Mouse (Mus musculus) adrenal gland, adult (tissue): ENCODE data around the gene Cmbl.
A peak's percentile ranks its signal among the peaks of the same experiment; 100 is the strongest.
"Not testable (repeated sequence)": the region's sequence is repeated elsewhere in the genome, so short reads cannot be mapped to it uniquely, and the experiment has no call there.

ENCODE experiments used
- DNase-seq, 2 experiments: peaks; one replicate each; pipeline ENCODE4 v3.0.0; 2022 to 2023; ENCODE audit warnings: low spot score in 1 of 2; ENCODE audit not compliant: inconsistent age in 2 of 2

Gene Cmbl

DNA sequence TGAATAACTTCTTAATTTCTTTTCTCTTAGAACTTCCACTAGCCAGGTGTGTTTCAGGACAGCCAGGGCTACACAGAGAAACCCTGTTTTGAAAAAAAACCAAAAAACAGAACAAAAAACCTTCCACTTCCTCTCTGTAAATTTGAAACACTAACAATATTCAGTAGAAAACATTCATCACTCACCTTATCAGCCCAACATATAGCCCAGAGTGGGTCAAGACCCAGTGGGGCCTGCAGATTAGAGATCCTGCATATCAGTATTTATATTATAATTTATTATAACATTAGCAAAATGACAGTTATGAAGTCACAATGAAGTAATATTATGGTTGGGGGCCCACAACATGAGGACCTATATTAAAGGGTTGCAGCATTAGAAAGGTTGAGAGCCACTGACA lies 8.5 kb downstream of the Cmbl start:
- DNase-seq = no peak

DNA sequence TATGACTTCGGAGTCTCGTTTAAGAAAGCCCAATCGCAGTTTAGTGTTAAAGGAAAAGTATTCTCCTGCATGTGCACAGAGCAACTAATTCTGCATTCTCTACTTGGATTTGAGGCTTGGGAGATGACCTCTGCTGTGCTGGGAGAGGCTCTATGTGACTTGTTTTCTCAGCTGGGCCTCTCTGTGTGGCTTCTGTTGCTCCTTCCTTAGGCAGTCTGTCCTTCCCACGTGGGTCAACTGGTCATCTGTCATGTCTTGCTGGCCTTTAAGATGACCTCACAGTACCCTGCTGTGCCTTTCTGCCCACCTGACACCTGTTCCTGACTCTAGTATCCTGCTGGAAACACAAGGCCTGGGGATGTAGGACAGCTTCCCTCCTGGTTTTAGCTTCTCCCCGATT lies 10.9 kb downstream of the Cmbl start:
- peak in 1 of 2 experiments; percentile 64 for DNase-seq

DNA sequence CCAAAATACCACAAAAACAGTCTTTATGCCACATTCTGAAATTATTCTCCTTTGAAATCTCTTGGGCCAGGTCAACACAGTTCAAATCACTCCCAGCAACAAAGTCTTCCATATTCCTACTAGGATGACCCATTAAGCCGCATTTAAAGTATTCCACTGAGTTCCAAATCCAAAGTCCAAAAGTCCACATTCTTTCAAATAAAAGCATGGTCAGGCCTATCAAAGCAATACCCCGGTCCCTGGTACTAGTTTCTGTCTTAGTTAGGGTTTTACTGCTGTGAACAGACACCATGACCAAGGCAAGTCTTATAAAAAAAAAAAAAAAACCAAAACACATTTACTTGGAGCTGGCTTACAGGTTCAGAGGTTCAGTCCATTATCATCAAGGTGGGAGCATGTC lies 15.9 kb downstream of the Cmbl start:
- not testable (repeated sequence) for DNase-seq

DNA sequence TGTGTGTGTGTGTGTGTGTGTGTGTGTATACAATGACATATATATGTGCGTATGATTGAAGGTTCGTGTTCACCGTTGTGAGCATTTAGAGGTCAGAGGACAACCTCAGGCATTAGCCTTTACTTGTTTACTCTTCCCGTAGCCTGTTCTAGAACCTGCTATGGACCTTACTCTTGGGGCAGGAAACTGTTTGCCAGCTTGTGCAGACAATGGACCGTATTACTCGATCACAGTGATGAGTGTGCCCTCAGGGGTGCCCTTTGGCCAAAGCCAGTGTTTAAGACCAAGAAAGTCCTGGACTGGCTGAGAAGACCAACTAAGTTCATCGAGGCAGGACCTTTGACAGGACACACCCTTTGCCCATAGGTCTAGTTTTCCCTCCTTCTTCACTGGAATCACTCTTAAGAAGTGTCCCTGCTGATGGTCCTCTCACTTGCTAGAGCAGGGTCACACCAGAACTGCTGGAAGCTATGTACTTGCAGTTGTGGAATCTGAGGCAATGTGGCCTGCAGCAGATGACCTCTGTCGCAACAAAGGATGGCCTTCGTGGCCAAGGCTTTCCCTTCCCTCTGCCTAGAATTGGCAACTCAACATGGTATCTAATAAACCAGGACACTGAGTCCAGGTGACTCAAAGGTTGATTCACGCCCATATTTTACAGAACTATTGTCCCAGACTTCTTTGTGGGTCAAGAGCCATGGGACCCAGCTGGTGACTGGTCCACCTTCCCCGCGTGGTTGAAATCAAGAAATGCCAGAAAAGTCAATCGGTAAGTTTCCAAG lies 18.3 kb downstream of the Cmbl start:
- DNase-seq = peak; percentile 82 to 94

DNA sequence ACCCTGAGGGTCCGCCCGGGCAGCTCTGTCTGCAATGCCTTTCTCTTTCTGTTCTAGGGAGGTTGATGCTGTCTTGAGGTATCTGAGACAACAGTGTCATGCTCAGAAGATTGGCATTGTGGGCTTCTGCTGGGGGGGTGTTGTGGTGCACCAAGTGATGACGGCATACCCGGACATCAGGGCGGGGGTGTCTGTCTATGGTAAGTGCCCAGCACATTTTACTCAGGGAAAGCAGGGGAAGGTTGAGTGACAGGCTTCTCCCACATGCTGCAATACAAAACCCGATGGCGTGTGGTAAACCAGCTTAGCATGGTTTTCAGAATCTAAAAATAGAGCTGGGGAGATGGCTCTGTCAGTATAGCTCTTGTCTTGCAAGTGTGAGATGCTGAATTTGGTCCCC lies 20.0 kb downstream of the Cmbl start:
- no peak for DNase-seq

DNA sequence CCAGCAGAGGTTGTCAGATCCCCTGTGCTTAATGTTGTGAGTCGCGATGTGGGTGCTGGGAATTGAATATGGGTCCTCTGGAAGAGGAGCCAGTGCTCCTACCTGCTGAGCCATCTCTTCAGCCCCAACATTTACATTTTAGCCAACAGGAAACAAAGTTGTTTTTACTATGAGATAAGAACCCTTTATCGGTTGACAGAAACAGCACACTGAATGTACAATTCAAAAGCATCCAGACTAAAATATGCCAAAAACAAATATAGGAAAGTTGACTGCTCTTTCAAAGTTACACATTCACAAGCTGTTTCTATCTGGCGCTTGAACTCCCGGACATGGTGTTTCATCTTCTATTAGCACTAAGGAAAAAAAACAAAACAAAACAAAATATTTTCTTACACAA lies 20.9 kb downstream of the Cmbl start:
- DNase-seq = no peak

DNA sequence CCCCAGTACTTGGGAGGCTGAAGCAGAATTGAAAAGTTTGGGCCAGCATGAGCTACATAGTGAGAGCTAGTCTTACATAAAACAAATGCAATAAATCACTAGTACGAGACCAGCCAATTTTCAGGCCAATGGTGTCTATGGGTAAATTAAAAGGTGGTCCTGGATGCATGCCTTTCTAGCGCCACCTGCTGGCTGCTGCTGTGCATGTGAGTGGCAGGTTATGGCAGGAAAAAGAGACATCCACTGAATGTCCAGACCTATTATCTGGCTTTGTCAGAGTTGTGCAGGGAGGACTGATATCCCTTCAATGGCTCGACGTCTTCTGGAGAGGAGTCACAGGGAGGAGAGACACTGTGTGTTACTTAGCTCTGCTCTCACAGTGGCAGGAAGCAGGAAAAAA lies 21.3 kb downstream of the Cmbl start:
- DNase-seq = peak; percentile 85 to 96

DNA sequence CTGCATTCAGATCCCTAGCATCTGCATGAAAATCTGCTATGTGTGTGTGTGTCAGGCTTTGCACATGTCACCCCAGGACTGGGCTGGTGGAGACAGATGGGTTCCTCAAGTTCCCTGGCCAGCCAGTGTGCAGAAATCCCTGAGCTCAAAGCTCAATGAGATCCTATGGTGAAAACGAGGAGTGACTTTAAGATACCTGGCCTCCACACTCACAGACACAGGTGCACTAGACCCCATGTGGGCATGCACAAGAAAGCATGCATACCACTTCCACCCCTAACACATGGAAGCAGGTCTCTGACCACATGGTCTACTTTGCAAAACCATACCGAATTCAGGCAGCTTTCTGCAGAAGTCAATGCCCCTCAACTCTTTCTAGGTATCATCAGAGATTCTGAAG lies 22.6 kb downstream of the Cmbl start:
- DNase-seq = no peak

DNA sequence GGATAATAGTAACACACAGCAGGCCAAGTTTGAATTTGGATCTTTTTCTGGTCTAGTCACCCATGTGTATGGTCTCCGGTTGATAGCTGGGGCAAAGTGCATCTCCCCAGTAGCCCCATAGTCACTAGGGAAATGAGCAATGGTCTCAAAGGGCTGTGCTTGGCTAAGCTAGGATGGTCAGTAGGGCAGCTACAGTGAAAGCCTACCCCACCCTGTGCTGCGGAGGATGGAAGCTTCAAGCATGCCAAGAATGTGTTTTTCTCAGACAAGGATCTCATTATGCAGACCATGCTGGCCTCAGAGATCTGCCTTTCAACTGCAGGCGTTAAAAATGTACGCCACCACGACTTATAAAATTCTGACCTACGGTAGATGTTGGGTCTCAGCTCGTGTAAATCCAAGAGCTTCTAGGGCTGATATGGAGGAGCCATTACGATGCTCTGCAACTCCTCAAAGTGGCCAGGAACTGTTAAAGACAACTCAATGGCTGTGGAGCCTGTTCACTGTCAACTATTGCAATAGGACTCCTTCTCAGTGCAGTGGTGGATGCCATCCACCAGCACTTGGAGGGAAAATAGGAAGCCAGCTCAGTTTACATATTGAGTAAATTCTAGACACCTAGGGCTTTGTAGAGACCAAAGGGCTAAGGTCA lies 23.9 kb downstream of the Cmbl start:
- peak in 1 of 2 experiments; percentile 48 for DNase-seq

DNA sequence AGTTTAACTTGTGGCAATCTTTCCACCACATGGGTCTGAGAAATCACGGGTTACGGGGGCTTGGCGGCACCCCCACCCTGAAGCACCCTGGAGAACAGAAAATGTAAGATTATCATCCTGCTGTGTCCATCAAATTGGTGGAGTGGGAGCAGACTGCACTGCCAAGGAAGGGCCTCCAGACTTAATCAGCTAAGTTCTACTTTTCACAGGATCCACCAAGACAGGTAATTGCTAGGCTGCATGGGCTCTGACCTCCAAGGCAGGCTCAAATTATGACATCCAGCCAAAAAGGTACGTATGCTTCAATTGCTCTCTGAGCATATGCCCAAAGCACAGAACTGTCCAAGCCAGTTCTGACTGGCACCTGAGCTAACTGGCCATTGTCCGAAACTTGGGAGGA lies 25.0 kb downstream of the Cmbl start:
- no peak for DNase-seq

DNA sequence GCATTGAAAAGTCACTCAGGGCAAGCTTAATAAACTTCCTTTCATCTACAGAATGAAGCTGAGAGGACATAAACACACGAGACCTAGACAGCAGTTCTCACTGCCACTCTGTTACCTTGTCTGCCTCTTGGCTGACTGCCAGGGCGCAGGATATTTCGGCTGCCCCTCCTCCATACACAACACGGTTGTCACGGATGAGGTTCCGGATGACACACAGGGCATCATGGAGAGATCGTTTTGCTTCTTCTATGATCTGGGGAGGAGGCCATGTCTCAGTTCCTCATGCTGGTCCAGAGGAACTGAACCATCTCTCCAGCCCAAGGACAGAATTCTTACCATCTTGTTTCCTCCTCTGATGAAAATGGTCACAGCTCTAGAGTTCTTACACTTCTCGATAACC lies 27.3 kb downstream of the Cmbl start:
- DNase-seq = peak in 1 of 2 experiments; percentile 54

DNA sequence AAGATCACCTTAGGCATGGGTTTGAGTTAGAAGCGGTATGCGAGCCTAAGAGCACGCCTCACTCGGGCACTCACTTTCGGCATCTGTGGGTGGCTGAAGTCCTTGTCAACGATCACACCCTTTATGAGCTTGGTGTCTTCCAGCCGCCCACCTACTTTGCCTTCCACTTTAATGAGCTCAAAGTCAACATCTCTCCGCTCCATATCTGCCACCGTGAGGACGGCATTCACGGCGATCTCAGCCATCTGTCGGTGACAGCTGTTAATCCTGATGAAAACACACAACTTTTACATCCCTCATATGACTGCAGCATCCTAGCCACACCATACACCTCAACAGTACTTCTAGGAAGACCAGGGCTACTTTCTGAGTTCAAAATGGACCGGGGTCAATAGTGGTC lies 29.1 kb downstream of the Cmbl start:
- DNase-seq = no peak

DNA sequence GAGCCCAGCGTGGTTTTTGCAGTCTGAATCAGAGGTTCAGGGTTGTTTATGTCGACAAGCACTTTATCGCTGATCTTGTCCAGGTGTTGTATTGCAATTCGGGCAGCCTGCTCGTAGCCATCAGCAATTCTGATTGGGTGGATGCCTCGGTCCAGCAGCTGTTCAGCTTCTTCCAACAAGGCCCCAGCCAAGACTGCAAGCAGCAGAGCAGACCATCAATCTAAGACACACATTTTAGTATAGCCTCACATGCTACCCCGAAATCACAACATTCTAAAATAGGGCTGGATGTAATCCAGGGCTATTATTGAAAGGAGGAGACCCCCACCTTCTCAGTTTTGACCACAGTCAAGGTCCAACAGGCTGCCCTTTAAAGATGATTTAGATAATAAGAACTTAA lies 30.5 kb downstream of the Cmbl start:
- no peak for DNase-seq

DNA sequence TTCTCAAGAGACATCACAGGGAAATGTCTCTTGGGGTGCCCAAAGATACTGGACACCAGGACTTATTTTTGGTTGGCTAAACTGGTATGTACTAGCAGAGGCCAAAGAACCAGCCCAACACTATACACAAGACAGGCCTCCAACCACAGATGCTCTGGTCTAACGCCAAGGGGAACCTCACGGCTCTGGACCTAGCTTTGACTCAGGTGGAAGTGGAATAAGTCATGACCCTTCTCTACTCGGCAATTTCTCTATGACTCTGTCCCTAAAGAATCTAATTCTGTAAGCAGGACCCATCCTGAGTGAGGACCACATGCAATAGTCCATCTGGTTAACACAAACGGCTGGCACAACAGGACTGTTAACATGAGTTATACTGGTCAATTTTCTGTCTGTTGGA lies 34.6 kb downstream of the Cmbl start:
- peak in 1 of 2 experiments; percentile 51 for DNase-seq

DNA sequence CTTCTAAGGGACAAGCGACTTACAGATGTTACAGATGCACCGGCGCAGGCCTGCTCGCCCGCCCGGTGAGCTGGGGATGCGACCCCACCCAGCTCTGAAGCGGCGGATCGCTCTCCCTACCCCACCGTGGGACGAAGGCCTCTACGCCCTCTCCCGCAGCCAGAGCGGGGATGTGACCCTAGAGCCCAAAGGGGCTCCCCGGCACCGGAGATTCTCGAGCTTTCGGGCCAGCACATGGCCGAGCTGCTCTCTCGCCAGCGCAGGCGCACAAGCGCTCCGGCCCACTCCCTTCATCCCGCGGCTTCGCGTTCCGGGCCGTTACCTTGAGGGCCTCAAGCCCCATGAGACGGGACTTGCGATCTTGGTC lies 36.1 kb downstream of the Cmbl start:
- DNase-seq = no peak

DNA sequence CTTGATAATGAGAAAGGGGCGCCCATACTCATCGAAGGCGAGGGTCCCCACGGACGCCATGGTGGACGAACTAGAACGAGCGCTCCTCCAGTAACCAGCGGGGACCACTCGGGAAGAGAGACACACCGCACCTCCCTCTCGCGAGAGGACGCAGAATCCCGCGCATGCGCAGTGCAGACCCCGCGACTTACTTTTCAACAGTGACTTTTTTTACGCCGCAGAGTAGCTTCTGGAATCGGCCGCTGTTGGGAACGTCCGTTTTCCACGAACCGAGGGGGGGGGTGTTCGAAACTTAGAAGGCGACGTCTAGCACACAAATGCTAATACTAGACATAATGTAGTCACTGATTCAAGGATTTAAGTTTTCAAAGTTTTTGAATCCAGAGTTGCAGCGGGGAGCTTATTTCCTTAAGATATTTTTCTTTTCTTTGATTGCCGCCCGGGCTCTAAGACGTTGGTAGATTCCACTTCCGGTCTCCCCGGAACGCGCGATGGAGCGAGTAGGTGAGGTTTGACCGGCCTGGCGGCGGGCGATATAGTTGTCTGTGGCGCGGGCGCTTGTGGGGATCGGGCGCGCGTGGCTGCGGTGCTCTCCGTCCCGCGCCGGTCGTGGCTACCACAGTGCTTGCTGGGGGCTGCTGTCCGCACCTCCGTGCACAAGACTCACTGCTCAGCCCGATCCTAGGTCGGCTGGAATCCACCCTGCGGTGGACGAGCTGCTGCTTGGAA lies 36.6 kb downstream of the Cmbl start, which contains the start of the genes Cct5 and Fam173b:
Gene Cct5, minus strand, starts transcription at position 159 of the 729 bp plus-strand sequence.
Gene Fam173b, plus strand, starts transcription at position 207 of the 729 bp plus-strand sequence.
- peak; percentile 98 to 100 for DNase-seq

DNA sequence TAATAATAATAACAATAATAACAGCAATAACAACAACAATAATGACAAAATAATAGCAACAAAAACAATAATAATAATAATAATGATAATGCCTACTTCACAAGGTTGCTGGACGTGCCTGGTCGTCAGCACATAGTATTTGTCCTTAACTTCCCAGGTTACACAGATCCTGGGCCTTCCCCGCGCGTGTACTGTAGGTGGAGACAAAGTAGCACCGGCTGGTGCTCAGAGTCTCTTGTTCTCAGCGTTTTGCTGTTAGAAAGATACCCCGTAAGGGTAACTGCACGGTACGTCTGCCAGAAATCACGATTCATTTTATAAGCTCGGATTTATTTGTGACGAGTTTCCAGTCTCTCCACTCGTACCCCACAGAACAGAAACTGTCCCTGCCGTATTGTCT lies 37.2 kb downstream of the Cmbl start:
- peak; percentile 65 to 84 for DNase-seq

DNA sequence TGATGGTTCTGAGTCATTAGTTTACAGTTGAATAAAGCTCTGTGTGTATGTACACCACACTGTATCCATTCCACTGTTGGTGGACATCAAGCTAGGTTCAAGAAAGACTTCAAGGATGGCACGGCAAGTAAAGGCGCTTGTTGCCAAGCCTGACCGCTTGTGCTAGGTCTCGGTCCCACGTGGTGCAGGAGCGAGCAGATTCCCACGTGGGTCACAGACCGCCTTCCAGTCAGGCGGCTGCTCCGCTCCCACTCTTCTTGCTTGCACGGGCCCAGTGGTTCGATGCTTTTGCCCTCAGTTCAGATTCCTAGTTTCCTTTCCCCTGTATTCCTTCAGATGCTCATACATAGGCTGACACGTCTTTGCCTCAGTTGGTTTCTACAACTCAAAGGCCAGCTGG lies 37.9 kb downstream of the Cmbl start:
- no peak for DNase-seq

DNA sequence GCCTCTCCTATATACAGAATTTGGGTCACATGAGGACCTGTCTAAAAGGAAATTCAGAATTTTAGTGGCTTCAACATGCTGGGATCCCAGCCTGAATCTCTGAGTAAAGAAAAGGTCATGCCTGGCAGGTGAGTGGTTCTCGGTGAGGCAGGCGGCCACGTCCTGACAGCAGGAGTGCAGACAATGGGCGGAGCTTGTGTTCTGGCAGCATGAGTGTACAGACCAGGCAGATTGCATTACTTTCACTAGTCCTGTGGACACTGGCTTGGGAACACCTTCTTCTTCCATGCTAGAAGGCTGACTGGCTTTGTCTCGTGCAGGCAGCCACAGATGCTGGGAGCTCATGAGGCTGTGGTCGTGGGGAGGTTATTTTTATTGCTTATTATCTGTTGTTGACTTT lies 41.6 kb downstream of the Cmbl start:
- DNase-seq = peak in 1 of 2 experiments; percentile 58

DNA sequence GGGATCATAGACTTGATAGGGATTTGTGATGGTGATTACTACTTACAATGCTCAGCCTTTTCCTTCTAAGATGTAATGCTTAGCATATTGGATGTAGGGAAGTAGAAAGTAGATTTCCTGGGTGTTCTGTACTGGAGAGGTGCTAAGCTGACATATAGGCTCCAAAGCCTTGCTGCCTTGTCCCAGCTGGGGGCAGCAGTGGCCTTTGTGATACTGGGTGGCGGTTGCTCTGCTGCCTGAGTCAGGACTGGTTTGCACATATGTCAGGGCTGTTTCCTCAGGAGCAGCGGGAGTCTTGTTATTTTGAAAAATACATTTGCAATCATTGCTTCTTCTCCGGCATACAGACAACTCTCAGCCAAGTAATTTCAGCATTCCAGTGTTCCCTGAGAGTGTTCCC lies 45.8 kb downstream of the Cmbl start:
- peak; percentile 64 to 85 for DNase-seq

DNA sequence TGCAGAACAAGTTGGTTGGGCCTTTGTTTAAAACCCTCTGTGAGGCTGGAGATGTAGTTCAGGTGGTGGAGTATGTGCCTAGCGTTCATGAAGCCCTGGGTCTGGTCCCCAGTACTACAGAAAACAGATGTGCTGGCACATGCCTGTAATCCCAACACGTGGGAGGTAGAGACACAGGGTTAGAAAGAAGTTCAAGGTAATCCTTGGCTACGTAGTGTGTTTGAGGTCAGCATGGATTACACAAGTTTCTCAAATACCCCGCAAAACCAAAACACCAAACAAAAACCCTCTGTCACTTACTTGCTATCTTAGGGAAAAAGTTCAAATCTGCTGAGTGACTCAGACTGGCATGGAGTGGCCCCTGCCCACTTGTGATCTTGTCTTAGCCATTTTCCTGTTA lies 46.8 kb downstream of the Cmbl start:
- peak in 1 of 2 experiments; percentile 76 for DNase-seq
